Mouse (Mus musculus) induced T-regulatory cell, adult 2 months (primary cell): ENCODE measurements around the gene Sdr39u1.

Experiments used
- DNase-seq: peaks from one replicate; pipeline ENCODE4 v3.0.0-alpha.2; 2012; ENCODE audit warnings: low read depth

The Sdr39u1 gene

GRCm38 (mm10) chr14:55884166-55884565, 15.9 kb downstream of the Sdr39u1 start, which contains the start of gene Cbln3:
Gene Cbln3 (minus strand): TSS chr14:55884392.
- no peak for DNase-seq

- DNase-seq, result no peak
These were observed 16.4 kb downstream of the Sdr39u1 start for GRCm38 (mm10) chr14:55883663-55884062.

GRCm38 (mm10) chr14:55883149-55883661, 16.9 kb downstream of the Sdr39u1 start:
- DNase-seq, result no peak

GRCm38 (mm10) chr14:55882171-55882641, 17.9 kb downstream of the Sdr39u1 start:
- DNase-seq, result peak; percentile 72

GRCm38 (mm10) chr14:55880982-55881381, 19.1 kb downstream of the Sdr39u1 start:
- DNase-seq, result no peak

- peak; percentile 89 for DNase-seq
These were observed 20.5 kb downstream of the Sdr39u1 start for GRCm38 (mm10) chr14:55879623-55880022.

- no peak for DNase-seq
These were observed 21.7 kb downstream of the Sdr39u1 start for GRCm38 (mm10) chr14:55878316-55878940.

- DNase-seq, result no peak
These were observed 22.4 kb downstream of the Sdr39u1 start for GRCm38 (mm10) chr14:55877469-55878315.

- DNase-seq, result peak; percentile 84
These were observed 26.1 kb downstream of the Sdr39u1 start for GRCm38 (mm10) chr14:55873714-55874683.

GRCm38 (mm10) chr14:55873242-55873713, 26.8 kb downstream of the Sdr39u1 start:
- DNase-seq, result no peak

- no peak for DNase-seq
These were observed 27.5 kb downstream of the Sdr39u1 start for GRCm38 (mm10) chr14:55872551-55872950.

- no peak for DNase-seq
These were observed 28.1 kb downstream of the Sdr39u1 start for GRCm38 (mm10) chr14:55872039-55872438.

- DNase-seq, result no peak
These were observed 30.6 kb downstream of the Sdr39u1 start for GRCm38 (mm10) chr14:55869538-55869937.

GRCm38 (mm10) chr14:55868230-55869026, 31.7 kb downstream of the Sdr39u1 start:
- DNase-seq, result no peak

GRCm38 (mm10) chr14:55866962-55867361, 33.1 kb downstream of the Sdr39u1 start:
- peak; percentile 70 for DNase-seq

- peak; percentile 82 for DNase-seq
These were observed 36.3 kb downstream of the Sdr39u1 start for GRCm38 (mm10) chr14:55863773-55864172.

- no peak for DNase-seq
These were observed 37.1 kb downstream of the Sdr39u1 start for GRCm38 (mm10) chr14:55862970-55863369.

- no peak for DNase-seq
These were observed 37.9 kb downstream of the Sdr39u1 start for GRCm38 (mm10) chr14:55862186-55862585.

GRCm38 (mm10) chr14:55857588-55857987, 42.5 kb downstream of the Sdr39u1 start:
- DNase-seq, result no peak

GRCm38 (mm10) chr14:55855101-55855561, 45.0 kb downstream of the Sdr39u1 start:
- no peak for DNase-seq
